Mouse (Mus musculus) gastrocnemius, adult 18-20 months (tissue): ENCODE data around the gene Ppp1r2. TPM values are rescaled to one million over a fixed set of nuclear protein-coding genes. Genes with fewer than 3 reads are reported as not detected.
"Not testable (repeated sequence)": the region's sequence is repeated elsewhere in the genome, so short reads cannot be mapped to it uniquely, and the experiment has no call there.

ENCODE experiments used
- DNase-seq: peaks from one replicate; pipeline ENCODE4 v3.0.0; 2021; ENCODE audit warnings: low spot score
- long read RNA-seq, 2 experiments: library from polyadenylated mRNA; stranded (forward); transcript quantifications; one replicate each; pipeline ENCODE4 v2.0.0; 2021
- total RNA-seq, 2 experiments: library from RNA; stranded (reverse); gene quantifications; 2 replicates each; pipeline ENCODE4 v1.2.3; 2021

Gene Ppp1r2
- 10 to 100 TPM; 83.4 to 98.3 TPM for total RNA-seq
- long read RNA-seq, experiment 1, full-length matches to known transcripts: 204 of 223 reads
- long read RNA-seq, experiment 1, partial matches to known transcripts: 16 of 223 reads
- long read RNA-seq, experiment 1, other reads (novel, unspliced or antisense): 3 of 223 reads
- long read RNA-seq, experiment 2, full-length matches to known transcripts: 163 of 176 reads
- long read RNA-seq, experiment 2, partial matches to known transcripts: 4 of 176 reads
- long read RNA-seq, experiment 2, other reads (novel, unspliced or antisense): 9 of 176 reads

DNA sequence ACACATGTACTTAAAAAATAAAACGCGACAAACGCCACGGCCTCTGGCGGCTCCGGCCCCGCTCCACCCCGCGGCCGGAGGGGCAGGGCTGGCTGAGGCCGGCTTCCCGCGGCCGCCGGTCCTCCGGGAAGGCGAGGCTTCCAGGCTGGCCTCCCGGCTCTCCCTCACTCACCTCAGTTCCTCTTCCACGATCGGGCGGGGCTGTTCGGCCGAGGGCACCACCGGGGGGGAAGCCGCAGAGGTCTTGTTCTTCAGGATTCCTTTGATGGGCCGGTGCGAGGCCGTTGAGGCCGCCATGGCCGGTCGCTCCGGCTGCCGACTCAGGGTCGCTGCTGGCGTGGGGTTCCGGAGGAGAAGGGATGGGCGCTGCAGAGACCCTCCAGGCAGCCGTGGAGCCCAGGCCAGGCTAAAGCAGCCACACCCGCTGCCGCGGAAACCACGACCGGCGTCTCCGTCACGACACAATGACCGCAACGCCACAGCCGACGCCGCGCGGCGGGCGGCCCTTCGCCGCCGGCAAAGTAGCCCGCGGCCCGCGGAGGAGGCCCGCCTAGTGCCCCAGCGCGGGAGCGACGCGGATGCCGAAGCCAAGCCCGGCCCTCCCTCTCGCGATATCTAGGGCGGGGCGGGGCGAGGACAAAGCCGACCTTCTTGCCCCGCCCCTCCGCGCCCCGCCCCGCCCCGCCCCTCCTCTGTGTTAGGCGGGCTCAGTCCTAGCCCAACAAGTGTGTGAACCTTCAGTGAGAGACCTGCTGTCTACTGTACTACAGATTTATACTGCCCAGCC is at the start of gene Ppp1r2:
Ppp1r2 (minus strand) TSS at position 604 of the 787 bp plus-strand sequence.
- peak; percentile 93 for DNase-seq

DNA sequence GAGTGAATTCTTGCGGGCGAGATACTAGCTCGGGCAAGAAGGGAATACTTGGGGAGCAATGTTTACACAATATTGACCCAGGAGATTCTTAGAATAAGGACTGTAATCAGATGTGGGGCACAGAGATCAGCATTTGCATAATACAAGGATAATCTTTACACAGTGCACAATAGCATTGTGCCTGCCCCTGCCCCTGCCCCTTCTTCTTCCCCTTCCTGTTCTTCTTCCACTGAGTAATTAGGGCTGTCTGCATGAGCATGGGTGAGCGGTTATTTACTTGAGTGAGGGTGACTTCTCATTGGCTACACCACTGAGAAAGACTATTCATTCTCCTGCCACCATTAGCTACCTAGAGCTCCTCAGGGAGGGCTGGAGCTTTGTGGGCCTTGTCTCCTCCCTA is 46.4 kb upstream of the Ppp1r2 start:
- DNase-seq: no peak

DNA sequence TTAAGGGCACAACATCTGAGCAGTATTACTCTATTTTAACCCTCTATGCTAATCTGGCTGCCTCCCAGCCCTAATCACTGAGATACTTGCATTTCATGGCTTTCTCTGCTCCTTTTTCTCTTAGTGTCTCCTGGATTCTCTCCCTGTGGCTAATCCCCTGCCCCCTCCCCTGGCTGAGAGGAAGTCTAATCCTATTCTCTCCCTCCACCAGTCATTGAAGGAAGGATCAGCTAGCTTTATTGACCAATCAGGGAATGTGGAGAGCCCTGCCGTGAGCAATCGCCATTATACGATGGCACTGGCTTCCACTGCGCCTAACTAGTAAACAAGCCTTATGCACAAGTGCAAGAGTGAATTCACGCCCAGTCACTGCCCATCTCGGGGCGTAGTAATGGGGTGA is 45.9 kb upstream of the Ppp1r2 start:
- DNase-seq: no peak

DNA sequence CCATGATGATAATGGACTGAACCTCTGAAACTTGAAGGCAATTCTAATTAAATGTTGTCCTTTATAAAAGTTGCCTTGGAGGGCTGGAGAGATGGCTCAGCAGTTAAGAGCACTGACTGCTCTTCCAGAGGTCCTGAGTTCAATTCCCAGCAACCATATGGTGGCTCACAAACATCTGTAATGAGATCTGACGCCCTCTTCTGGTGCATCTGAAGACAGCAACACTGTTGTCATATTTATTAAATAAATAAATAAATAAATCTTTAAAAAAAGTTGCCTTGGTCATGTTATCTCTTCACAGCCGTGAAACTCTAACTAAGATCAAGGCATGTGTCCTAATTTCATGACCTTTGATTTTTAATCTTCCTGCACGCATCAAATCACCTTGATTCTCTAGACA is 44.6 kb upstream of the Ppp1r2 start:
- DNase-seq: not testable (repeated sequence)

DNA sequence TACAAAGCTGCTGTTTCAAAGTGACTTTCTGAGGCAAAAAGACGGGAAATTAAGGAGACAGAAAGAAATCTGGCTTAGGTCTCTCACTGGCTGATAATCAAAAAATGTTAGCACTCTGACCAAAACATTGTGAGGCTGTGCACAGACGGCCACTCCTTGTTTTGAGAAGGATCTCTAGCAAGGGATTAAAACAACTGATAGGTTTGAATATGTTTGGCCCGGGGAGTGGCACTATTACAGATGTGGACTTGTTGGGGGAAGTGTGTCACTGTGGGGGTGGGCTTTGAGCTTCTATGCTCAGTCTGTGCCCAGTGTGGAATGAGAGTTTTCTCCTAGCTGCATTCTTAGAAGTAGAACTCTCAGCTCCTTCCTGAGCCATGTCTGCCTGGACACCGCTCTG is 44.2 kb upstream of the Ppp1r2 start:
- peak; percentile 43 for DNase-seq

DNA sequence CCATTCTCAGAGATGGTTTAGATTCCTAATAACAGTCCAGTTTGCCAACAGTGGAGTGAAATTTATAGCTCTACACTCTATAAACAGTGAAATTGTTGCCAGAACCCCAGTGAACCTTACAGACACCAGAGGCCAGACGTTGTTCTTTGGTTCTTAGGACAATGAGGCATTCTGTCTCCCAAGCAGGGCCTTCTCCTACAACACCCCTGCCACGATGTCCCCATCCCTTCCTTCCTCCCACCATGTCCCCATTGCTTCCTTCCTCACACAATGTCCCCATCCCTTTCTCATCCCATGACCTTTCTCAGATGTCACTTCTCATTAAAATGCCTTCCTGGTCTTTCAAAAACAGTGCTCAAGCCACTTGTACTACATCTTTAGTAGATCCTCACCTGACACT is 43.3 kb upstream of the Ppp1r2 start:
- no peak for DNase-seq

DNA sequence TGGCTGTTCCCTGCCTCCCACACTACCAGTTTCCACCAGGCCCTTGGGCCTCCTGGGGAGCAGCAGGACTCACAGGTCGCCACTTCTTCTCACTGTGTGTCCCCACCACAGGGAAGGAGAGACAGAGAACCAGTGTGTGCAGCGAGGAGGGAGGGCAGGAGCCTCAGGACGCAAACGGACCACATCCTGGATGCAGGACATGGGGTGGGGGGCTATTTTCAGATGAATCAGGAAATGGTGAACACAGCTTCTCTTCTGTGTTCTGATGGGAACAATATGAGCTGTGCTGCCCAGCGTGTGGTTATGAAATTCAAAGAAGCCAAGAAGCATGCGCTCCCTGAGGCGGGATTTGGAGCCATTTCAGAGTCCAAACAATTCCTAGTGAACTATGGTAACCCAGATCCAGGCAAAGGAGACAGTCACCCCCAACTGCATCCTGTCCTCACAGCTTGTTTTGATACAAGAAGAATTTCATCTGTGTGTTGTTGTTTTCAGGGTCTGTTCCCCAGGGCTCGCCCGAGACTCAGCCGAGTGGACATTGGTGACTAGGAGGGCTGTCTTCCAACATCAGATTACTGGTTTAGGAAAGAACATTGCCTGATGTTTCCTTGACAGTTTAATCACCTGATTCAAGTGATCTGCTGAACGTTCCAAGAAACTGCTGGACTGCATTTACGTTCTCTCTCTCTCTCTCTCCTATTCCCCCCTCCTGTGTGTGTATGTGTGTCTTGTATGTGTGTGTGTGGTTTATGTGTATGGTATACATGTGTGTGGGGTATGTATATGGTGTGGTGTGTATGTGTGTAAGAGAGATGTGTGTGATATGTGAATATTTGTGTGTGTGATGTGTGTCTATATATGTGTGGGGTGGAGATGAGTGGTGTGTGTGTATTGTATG is 41.4 kb upstream of the Ppp1r2 start:
- peak; percentile 76 for DNase-seq

DNA sequence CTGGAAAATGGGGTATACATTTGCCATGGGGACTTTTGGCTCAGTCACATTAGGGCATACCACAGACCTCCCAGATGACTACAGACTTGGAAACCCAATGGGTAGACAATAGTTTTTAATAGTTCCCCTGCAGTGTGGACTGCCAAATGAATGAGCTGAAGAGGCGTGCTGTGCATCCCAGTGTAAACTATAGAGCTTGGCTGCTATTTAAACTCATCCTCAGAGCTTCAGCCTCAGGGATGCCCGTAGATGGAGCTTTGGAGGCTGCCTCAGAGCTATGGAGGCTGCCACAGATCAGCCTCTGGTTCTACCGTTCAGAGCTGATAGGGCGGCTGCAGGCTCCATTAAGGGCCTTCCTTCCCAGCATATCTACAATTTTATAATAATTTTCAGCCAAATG is 40.2 kb upstream of the Ppp1r2 start:
- DNase-seq: no peak

DNA sequence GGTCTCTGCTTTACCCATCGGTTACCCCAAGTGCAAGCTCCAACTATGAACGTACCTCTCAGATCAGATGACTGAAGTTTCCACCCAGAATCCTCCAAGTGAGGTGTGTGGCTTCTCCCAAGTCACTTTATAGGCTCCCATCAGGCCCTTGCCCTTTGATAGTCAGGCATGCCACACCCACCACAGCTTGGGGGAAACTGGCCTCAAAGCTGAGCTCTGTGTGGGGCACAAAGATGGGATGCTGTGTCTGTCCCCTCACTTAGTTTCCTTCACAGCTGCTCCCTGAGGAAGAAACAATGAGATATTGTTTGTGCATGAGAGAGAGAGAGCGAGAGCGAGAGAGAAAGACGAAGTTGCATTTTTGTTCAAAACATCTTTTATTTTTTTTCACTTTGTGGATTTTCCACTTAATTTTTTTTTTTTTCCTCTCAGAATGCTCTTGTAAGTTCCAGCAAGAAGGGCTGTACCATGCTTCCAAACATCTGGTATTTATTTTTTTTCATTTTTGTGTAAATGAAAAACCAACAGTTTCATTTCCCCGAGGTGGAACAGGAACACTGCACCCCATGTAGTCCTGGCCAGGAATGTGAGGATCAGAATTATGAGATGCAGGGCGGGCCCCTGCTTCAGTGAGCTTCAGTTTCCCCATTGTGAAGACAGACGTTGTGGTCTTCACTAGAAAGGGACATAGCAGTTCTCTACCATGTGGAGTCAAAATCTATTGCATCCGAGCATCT is 39.6 kb upstream of the Ppp1r2 start, which contains the start of gene Apod:
Apod (minus strand) TSS at position 312 of the 737 bp plus-strand sequence.
- DNase-seq: peak; percentile 28

DNA sequence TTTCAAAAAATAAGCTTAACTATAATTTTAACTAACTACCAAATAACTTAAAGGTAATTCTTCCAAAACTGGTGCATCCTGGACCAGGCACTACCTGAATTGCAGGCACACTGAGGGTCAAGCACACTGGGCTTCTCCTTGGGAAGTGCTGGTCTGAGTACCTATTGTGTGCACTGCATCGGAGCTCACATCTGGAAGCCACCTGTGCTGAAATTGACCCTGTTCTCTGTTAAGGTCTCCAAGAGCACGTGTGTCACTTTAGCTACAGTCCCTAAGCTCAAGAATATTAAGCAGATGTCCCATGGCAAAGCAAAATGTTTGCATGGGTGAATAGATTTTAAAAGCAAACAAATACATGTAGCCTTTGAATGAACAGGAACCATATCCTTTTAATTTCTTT is 38.5 kb upstream of the Ppp1r2 start:
- DNase-seq: no peak

DNA sequence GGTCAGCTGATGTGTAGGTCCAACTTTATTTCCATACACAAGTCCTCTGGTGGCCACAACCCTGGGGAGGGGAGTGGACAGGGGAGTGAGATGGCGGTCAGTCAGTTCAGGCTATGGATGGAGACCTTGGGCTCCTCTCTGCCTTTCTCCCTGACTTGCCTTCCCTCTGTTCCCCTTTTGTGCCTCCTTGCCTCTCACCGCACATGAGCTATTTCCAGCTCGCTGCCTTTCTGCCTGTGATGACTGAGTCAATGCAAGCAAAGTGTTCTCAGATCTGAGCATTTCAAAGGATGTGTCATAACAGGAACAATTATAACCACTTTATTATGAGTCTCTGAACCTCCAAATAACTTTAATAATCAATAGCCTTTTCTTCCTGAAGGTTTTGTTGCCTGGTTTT is 37.2 kb upstream of the Ppp1r2 start:
- DNase-seq: no peak

DNA sequence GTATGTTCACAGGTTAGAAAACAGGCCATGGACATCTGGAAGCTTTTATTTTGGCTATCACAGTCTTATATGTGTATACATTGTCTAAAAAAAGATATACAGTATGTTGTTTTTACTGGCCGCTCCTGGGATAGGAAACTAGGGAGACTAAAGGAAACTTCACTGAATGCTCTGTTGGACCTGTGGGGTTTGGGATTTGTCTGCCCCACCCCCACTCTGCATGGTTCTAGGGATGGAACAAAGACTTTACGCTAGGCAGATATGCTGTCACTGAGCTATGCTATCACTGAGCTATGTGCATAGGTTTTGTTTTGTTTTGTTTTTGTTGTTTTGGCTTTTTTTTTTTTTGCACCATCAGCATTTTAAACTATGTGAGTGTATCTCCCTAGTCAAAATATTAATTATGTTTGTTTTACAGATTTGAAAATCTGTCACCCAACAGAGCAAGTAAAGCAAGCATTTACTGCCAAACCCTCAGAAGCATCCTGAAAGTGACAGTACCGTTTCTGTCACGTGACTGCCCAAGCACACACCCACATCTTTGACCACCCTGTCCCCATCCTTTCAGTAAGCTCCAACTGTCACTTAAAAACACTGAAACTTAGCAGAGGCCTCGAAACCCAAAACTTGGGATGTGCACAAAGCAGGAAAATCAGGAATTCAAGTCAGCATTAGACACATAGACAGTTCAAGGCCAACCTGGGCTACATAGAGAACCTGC is 30.3 kb upstream of the Ppp1r2 start:
- DNase-seq: no peak

DNA sequence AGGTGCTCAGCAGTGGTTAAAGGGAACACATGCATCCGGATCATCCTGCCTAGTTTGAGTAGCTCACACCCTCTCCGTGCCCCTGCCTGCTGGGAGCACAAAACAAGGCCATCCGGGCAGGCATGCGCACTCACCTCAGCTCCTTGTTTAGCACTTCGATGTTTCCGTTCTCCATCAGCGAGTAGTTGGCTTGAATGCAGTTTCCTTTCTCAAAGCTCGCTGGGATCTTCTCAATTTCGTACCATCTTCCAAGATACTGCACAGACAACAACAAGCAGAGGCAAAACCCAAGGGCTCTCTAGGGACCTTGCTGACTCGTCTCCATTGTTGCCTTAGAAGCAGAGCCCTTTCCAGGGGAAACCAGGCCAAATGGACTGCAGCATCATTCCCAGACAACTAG is 28.2 kb upstream of the Ppp1r2 start:
- DNase-seq: peak; percentile 82

DNA sequence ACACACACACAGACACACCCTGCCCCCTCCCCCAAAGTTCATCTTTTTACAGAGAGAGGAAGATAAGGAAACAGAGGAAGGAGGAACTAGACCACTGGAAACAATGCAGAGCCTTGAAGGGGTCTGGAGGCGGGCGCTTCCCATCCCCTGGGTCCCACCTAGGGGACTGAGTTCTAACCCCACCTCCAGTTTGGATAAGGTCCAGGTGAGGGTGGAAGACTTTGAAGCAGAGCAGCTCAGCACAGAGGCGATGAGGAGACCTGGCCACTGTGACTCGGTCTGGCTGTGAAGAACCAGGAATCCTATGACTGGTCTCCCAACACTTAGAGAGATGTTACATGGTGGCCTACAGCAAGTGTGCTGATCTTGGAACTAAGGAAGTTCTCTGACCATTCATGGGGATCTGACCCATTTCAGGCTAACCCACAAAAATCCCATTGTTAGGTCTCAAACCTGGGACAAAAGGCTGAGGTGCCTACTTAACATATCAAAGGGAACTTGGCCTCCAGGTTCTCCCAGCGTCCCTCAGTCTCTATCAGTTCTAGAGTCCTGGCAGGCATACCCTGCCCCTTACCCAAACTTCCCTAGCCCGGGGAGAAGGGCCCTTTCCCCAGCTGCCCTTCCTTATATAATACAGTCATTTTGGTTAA is 25.9 kb upstream of the Ppp1r2 start:
- no peak for DNase-seq

DNA sequence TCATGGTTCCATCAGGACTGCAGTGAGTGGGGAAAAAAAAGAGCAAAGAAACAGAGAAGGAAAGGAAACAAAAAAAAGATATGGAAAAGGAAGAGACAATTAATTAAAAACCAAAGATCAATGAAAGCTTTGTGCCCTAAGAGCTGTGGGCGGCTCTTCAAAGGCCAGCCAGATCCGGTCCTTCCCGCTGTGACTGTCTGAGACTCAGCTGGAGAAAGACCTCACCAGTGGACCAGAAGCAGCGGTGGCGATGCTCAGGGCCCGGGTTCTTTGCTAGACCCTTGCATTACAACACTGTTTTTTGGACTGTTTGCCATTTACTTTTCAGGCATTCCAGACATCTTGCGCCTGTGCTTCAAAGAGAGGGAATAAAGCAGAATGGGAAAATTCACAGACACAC is 25.4 kb upstream of the Ppp1r2 start:
- no peak for DNase-seq

DNA sequence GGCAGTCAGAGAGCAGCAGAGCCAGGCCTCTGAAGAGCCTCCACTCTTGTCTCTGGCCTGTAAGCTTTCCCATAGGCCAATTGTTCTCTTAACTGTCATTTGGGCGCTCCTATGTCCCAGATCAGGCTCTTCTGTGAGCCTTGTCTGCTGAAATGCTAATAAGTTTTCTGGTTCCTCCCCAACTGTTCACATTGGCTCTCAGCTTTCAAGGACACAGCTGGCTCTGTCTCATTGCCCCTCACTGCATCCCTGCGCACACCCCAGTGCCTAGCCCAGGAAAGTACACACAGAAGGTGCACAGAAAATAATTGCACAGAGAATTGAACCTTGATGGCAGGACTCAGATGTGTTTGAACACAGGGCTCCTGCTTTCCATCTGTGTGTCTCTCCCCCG is 24.9 kb upstream of the Ppp1r2 start:
- no peak for DNase-seq

DNA sequence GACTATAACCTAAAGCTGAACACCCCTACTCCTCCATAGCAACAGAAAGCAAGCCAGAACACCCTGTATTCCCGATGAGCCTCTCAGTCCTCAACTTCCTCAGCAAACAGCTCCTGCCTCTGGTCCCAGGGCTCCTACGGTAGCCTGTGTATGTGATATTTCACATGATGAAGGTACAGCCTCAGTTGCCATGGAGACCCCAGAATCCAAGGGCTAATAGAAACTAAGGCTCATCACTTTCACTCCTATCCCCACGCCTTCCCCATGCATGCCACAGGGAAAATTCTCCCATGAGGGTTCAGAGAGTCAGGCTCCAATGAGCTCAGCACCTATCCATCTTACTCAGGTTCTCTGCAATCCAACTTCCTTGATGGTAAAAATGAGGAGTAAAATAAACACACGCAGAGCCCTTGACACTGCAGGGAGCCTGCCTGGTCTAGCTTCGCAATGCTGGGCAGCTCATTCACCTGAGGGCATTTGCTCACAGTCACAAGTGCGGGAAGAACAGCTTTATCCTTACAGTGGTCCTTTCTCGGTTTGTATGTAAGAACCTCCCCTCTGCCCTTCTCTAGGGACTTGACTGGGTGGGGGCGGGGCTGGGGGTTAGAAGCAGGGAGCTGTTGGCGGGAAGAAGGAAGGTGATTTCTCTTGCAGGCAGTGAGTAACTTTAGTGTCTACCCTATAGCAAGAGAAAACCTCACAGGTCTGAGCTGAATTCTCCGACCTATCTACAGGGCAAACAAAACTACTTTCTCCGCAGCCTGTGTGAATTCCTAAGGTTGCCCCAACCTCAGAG is 24.3 kb upstream of the Ppp1r2 start:
- DNase-seq: no peak

DNA sequence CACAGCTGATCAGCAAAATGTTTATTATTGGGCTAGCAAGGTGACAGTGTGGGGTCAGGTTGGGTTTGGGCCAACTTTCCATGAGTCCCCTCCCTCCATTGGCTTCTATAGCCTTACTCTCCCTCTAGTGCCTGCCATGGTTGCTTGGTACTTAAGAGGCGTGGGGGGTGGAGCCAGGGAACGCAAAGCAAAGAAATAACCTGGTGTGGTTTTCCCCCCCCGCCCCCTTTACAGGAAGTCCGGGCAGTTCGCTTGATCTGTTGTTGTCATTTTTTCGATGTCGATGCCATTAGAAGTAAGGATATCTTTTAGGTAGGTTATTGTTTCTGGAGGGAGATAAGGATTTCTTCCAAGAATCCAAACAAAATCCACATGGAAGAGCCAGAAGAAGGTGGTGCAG is 22.0 kb upstream of the Ppp1r2 start:
- DNase-seq: no peak

DNA sequence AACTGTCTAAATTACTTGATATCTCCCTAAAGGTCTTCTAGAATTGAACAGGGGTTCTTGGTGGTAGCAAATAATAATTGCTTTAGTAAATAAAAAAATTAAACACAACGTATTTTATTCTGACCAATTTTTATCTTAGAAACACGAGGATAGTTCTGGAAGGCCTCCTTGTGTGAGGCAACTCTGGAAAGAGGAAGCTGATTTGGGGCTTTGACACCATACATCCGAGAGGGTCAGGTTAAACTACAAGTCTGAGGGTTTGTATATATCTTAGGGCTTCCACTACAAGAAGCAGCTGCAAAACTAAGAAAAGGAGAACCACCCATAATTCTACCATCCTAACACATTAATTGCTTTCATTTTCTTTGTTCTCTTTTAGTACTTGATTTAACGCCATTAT is 18.7 kb upstream of the Ppp1r2 start:
- DNase-seq: no peak
